Mouse (Mus musculus): ENCODE measurements around the gene Bnc2.

- TF ChIP-seq POLR2A (IDR thresholded peaks at IDR 0.05; ENCODE audit: borderline replicate concordance, insufficient read depth, low read length) (no peak), CTCF (IDR thresholded peaks at IDR 0.05; ENCODE audit: borderline replicate concordance, insufficient read depth, low read depth, low read length) (no peak)
Observed at GRCm38 (mm10) chr4:84580260-84580952, 94.7 kb downstream of the Bnc2 start.

Data from cerebellum, adult 2 months (tissue).